In genomic region chr9:74997976-74998375, GRCm38 (mm10) we compare ENCODE assay signal across 21 mouse cellular contexts.
"Had no signal": no experiment of that assay in that cellular context is flagged by ENCODE, and none has a peak within 500 bp of the region (broad histone marks: within the 10 kb centered on the region; RNA-seq: fewer than 3 reads in every experiment).

No protein-coding gene starts in this region.

- H3K4me3 ChIP-seq: kidney, embryonic 15.5 days; left cerebral cortex, adult 2 months; liver, embryonic 12.5 days; liver, embryonic 15.5 days; lung, embryonic 15.5 days; megakaryocyte, embryonic 14.5 days; midbrain, embryonic 10.5 days; midbrain, embryonic 13.5 days; myocyte; neural tube, embryonic 13.5 days; stomach, embryonic 15.5 days had no signal

- H3K27me3 ChIP-seq: kidney, embryonic 15.5 days; liver, embryonic 12.5 days; liver, embryonic 15.5 days; lung, embryonic 15.5 days; megakaryocyte, embryonic 14.5 days; midbrain, embryonic 13.5 days; neural tube, embryonic 13.5 days; stomach, embryonic 15.5 days had no signal

- H3K27ac ChIP-seq: kidney, embryonic 15.5 days; left cerebral cortex, adult 2 months; liver, embryonic 12.5 days; liver, embryonic 15.5 days; lung, embryonic 15.5 days; midbrain, embryonic 10.5 days; midbrain, embryonic 13.5 days; neural tube, embryonic 13.5 days; stomach, embryonic 15.5 days had no signal

- H3K9ac ChIP-seq: kidney, embryonic 15.5 days; liver, embryonic 12.5 days; liver, embryonic 15.5 days; lung, embryonic 15.5 days; midbrain, embryonic 13.5 days; neural tube, embryonic 13.5 days; stomach, embryonic 15.5 days had no signal

- H3K9me3 ChIP-seq: kidney, embryonic 15.5 days; liver, embryonic 12.5 days; liver, embryonic 15.5 days; lung, embryonic 15.5 days; megakaryocyte, embryonic 14.5 days; midbrain, embryonic 10.5 days; midbrain, embryonic 13.5 days; neural tube, embryonic 13.5 days; stomach, embryonic 15.5 days had no signal

- DNase-seq: kidney, adult 8-10 months; kidney, postnatal 36 days; layer of hippocampus, postnatal 36 days; lung, adult 18-20 months; lung, postnatal 10 days; lung, postnatal 36 days; retina, postnatal 1 day; right cerebral cortex, postnatal 25 days; spleen, adult 18-20 months; thymus, postnatal 36 days had no signal

- H3K4me1 ChIP-seq: liver, embryonic 12.5 days; liver, embryonic 15.5 days; midbrain, embryonic 10.5 days had no signal

- H3K36me3 ChIP-seq: kidney, embryonic 15.5 days; liver, embryonic 12.5 days; liver, embryonic 15.5 days; lung, embryonic 15.5 days; midbrain, embryonic 10.5 days; stomach, embryonic 15.5 days had no signal
